Mouse (Mus musculus) hindbrain, embryonic 10.5 days (tissue): ENCODE measurements around the gene Epha1. TPM values are rescaled to one million over a fixed set of nuclear protein-coding genes. Genes with fewer than 3 reads are reported as not detected.

Source experiments
- DNase-seq: peaks from one replicate; pipeline ENCODE4 v3.0.0-alpha.2; 2017; ENCODE audit warnings: low spot score
- H3K27ac ChIP-seq: fragments of 300-500 bp; sonication (generic); 2 replicates; pipeline ENCODE4 v1.5.1; 2016; ENCODE audit warnings: mild to moderate bottlenecking, moderate library complexity
- H3K27me3 ChIP-seq: fragments of 300-500 bp; sonication (generic); 2 replicates; pipeline ENCODE4 v1.6.1; 2016; ENCODE audit warnings: mild to moderate bottlenecking; ENCODE audit not compliant: poor library complexity, insufficient read depth, severe bottlenecking
- H3K36me3 ChIP-seq: fragments of 300-500 bp; sonication (generic); 2 replicates; pipeline ENCODE4 v1.6.1; 2016; ENCODE audit warnings: mild to moderate bottlenecking, moderate library complexity
- H3K4me1 ChIP-seq: fragments of 300-500 bp; sonication (generic); replicated peaks from 2 replicates; pipeline ENCODE4 v1.6.1; 2016; ENCODE audit warnings: mild to moderate bottlenecking
- H3K4me3 ChIP-seq: fragments of 300-500 bp; sonication (generic); 2 replicates; pipeline ENCODE4 v1.5.1; 2016; ENCODE audit warnings: mild to moderate bottlenecking, moderate library complexity
- H3K9me3 ChIP-seq: fragments of 300-500 bp; sonication (generic); 2 replicates; pipeline ENCODE4 v1.6.1; 2016; ENCODE audit warnings: mild to moderate bottlenecking, moderate library complexity
- WGBS: fragments of 180-500 bp; shearing (Covaris S2); methylation state at CpG from one replicate; pipeline ENCODE4 v1.1.7; 2016; 5-methylcytosine and 5-hydroxymethylcytosine counted together
- polyA plus RNA-seq: library from polyadenylated mRNA; unstranded; fragments of >200 nt; fragmentation: Nextera tagmentation; extraction: Ambion mirVana; gene quantifications from 2 replicates; pipeline ENCODE4 v1.2.1, GENCODE M21; 2016

Gene Epha1
- 1.8 and 3.1 TPM in 2 replicates for polyA plus RNA-seq

GRCm38 (mm10) chr6:42372816-42373547 is at the start of gene Epha1:
Gene Epha1, minus strand, starts transcription at chr6:42373268.
- peaks cover 37% of the 10 kb centered on the region for H3K27me3 ChIP-seq
- DNase-seq = peak; percentile 71
- WGBS = under 1% methylated on average over 36 of the region's 36 CpGs
- no peaks in the 10 kb centered on the region for H3K36me3 ChIP-seq
- H3K27ac ChIP-seq = peak within 1 kb of the TSS; percentile 80
- no peaks in the 10 kb centered on the region for H3K9me3 ChIP-seq
- peaks cover 42% of the 10 kb centered on the region for H3K4me1 ChIP-seq
- H3K4me3 ChIP-seq = peak within 1 kb of the TSS; percentile 65

- no peak overlapping the region for H3K4me3 ChIP-seq
- 67% methylated on average over 2 of the region's 2 CpGs for WGBS
- no peaks in the 10 kb centered on the region for H3K27me3 ChIP-seq
- no peaks in the 10 kb centered on the region for H3K36me3 ChIP-seq
- H3K4me1 ChIP-seq = no peaks in the 10 kb centered on the region
- no peaks in the 10 kb centered on the region for H3K9me3 ChIP-seq
- DNase-seq = no peak
- H3K27ac ChIP-seq = no peak overlapping the region
Observed at GRCm38 (mm10) chr6:42421439-42421838, 48.4 kb upstream of the Epha1 start.

GRCm38 (mm10) chr6:42419443-42419842 is 46.4 kb upstream of the Epha1 start:
- Histone ChIP-seq H3K27me3 (no peaks in the 10 kb centered on the region), H3K27ac (no peak overlapping the region), H3K4me3 (no peak overlapping the region), H3K36me3 (no peaks in the 10 kb centered on the region), H3K9me3 (no peaks in the 10 kb centered on the region), H3K4me1 (no peaks in the 10 kb centered on the region)
- WGBS = 90% methylated on average over 2 of the region's 2 CpGs
- no peak for DNase-seq

- 86% methylated on average over 2 of the region's 2 CpGs for WGBS
- Histone ChIP-seq H3K27me3 (no peaks in the 10 kb centered on the region), H3K27ac (no peak within 1 kb of the TSS), H3K4me3 (no peak within 1 kb of the TSS), H3K36me3 (no peaks in the 10 kb centered on the region), H3K9me3 (no peaks in the 10 kb centered on the region), H3K4me1 (0 out of 2 replicates have a peak, but pooled peaks cover 5% of the 10 kb centered on the region)
- DNase-seq = no peak
Observed at GRCm38 (mm10) chr6:42405134-42405533, 32.1 kb upstream of the Epha1 start, which contains the start of gene Tas2r135. Gene Tas2r135, plus strand, starts transcription at chr6:42405434.

DNA sequence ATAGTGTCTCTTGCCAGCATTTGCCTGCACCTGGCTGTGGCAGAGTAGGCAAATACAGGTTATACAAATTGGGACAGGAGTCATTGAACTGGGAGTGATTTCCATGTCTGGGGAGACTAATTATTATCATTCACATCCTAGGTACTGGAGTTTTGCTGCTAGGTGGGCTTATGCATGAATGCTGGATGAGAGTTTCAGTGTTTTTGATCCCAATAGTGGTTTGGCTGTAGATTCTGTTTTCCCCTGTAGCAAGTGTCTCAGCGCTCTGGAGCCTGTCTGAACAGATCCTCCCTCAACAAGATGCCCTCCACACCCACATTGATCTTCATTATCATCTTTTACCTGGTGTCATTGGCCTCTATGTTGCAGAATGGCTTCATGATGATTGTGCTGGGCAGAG is 26.9 kb upstream of the Epha1 start, which contains the start of gene Tas2r143:
Tas2r143 (plus strand) TSS at position 301 of the 400 bp plus-strand sequence.
- no peaks in the 10 kb centered on the region for H3K9me3 ChIP-seq
- no peak within 1 kb of the TSS for H3K4me3 ChIP-seq
- H3K36me3 ChIP-seq = no peaks in the 10 kb centered on the region
- H3K27ac ChIP-seq = no peak within 1 kb of the TSS
- WGBS = 94% methylated on average over 1 of the region's 1 CpGs
- no peak for DNase-seq
- H3K27me3 ChIP-seq = no peaks in the 10 kb centered on the region
- H3K4me1 ChIP-seq = no peaks in the 10 kb centered on the region

DNA sequence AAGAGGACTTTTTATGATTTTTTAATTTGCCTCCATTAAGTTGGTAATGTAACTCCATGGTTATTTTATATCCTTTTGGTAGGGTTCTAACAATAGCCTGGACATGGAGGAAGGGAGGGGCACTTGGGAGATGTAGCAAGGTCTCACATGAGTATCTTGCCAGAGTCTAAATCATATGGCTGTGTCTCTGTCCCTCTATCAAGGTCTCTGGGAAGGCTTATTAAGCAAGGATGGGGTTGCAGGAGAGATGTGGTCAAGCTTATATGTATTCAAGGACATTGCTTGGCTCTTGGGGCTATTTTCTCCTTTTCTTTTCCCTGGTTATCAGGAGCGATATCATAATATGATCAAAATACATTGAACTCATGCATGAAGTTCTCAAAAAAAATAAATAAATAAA is 25.9 kb upstream of the Epha1 start:
- 96% methylated on average over 1 of the region's 1 CpGs for WGBS
- Histone ChIP-seq H3K4me3 (no peak overlapping the region), H3K27ac (no peak overlapping the region), H3K9me3 (no peaks in the 10 kb centered on the region), H3K36me3 (no peaks in the 10 kb centered on the region), H3K4me1 (no peaks in the 10 kb centered on the region), H3K27me3 (no peaks in the 10 kb centered on the region)
- DNase-seq = no peak

- Histone ChIP-seq H3K27me3 (no peaks in the 10 kb centered on the region), H3K9me3 (no peaks in the 10 kb centered on the region), H3K4me1 (no peaks in the 10 kb centered on the region), H3K27ac (no peak overlapping the region), H3K4me3 (no peak overlapping the region), H3K36me3 (no peaks in the 10 kb centered on the region)
- 92% methylated on average over 3 of the region's 3 CpGs for WGBS
- no peak for DNase-seq
Observed at GRCm38 (mm10) chr6:42398285-42398684, 25.2 kb upstream of the Epha1 start.

- 82% methylated on average over 3 of the region's 3 CpGs for WGBS
Observed at GRCm38 (mm10) chr6:42397041-42397657, 24.1 kb upstream of the Epha1 start.

DNA sequence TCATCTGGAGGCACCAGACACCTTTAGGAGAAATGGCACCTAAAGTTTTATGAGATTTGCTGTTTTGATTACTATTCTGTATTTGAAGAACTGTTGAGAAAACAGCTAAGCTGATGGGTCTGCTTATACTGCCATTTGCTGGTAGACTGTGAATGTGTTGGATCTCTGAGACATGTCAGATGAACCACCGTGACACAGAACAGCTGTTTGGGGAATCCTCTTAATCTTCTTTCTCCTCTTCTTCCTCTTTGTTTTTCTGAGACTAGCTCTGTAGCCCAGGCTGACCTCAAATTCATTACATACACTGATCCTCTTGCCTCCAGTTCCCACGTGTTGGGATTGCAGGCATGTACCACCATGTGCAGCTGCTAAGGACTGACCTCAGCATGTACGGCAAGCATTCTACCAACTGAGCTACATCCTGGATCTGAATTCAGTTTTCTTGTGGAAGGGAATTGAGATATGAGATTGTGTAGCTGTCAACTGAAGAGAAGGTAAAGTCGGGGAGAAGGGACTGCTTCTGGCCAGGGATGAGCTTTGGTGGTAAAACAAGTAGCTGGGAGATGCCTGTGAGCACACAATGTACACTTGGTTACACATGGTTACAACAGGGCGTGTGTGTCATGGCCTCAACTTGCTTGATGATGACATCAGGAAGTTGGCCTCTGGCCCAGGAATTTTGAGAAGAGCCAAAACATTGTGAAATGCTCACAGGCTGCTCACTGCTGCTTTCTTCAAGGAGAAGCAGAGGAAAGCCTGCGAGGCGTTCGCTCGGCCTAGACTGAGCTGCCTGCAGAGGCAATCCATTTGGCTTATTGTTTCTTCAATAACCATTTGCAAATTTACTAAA is 23.1 kb upstream of the Epha1 start:
- no peak overlapping the region for H3K4me3 ChIP-seq
- H3K27me3 ChIP-seq = no peaks in the 10 kb centered on the region
- no peaks in the 10 kb centered on the region for H3K4me1 ChIP-seq
- no peaks in the 10 kb centered on the region for H3K9me3 ChIP-seq
- no peak overlapping the region for H3K27ac ChIP-seq
- WGBS = 84% methylated on average over 9 of the region's 9 CpGs
- DNase-seq = no peak
- H3K36me3 ChIP-seq = no peaks in the 10 kb centered on the region

More at GRCm38 (mm10) chr6:42397041-42397657, 24.1 kb upstream of the Epha1 start:
- H3K27me3 ChIP-seq = no peaks in the 10 kb centered on the region
- no peak overlapping the region for H3K27ac ChIP-seq
- no peak for DNase-seq
- H3K4me3 ChIP-seq = no peak overlapping the region
- H3K4me1 ChIP-seq = no peaks in the 10 kb centered on the region
- no peaks in the 10 kb centered on the region for H3K9me3 ChIP-seq
- no peaks in the 10 kb centered on the region for H3K36me3 ChIP-seq

DNA sequence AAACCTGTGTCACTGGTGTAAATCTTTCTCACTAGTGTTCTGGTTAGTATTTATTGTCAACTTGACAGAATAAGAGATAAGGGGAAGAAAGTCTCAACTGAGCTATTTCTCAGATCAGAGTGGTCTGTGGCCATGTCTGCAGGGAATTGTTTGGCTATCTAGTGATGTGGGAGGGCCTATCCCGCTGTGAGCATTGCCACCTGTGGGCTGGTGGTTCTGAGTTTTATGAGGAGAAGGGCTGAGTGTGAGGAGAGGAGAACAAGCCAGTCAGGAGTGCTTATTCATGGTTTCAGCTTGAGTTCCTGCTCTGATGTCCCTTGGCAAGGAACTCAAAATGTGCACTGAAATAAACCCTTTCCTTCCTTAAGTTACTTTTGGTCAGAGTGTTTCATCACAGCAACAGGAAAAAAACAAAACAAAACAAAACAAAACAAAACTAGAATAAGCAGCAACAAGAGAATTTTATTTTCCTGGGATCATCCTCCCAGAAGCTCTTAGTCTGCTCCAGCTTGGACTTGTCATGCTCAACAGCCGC is 18.8 kb upstream of the Epha1 start:
- Histone ChIP-seq H3K27me3 (no peaks in the 10 kb centered on the region), H3K36me3 (no peaks in the 10 kb centered on the region), H3K27ac (no peak overlapping the region), H3K9me3 (no peaks in the 10 kb centered on the region), H3K4me3 (no peak overlapping the region), H3K4me1 (no peaks in the 10 kb centered on the region)
- WGBS = 52% methylated on average over 2 of the region's 2 CpGs
- DNase-seq = no peak

GRCm38 (mm10) chr6:42385635-42386034 is 12.6 kb upstream of the Epha1 start:
- H3K4me1 ChIP-seq = peaks cover 12% of the 10 kb centered on the region; the same call in 1 of the 2 replicates
- WGBS = 81% methylated on average over 4 of the region's 4 CpGs
- no peak overlapping the region for H3K27ac ChIP-seq
- no peaks in the 10 kb centered on the region for H3K36me3 ChIP-seq
- DNase-seq = no peak
- H3K27me3 ChIP-seq = no peaks in the 10 kb centered on the region
- H3K9me3 ChIP-seq = no peaks in the 10 kb centered on the region
- H3K4me3 ChIP-seq = no peak overlapping the region

GRCm38 (mm10) chr6:42383360-42383759 is 10.3 kb upstream of the Epha1 start:
- no peak overlapping the region for H3K4me3 ChIP-seq
- no peak for DNase-seq
- H3K4me1 ChIP-seq = peaks cover 14% of the 10 kb centered on the region; the same call in 1 of the 2 replicates
- H3K9me3 ChIP-seq = no peaks in the 10 kb centered on the region
- H3K27me3 ChIP-seq = 0 out of 2 replicates have a peak, but pooled peaks cover 4% of the 10 kb centered on the region
- 90% methylated on average over 5 of the region's 5 CpGs for WGBS
- no peak overlapping the region for H3K27ac ChIP-seq
- no peaks in the 10 kb centered on the region for H3K36me3 ChIP-seq
